Mouse (Mus musculus) megakaryocyte, embryonic 14.5 days (primary cell): ENCODE measurements around the gene Zfhx3.

Source experiments
- FLI1 ChIP-seq: IDR thresholded peaks from 2 replicates; pipeline ENCODE4 v1.6.1; 2012; ENCODE audit warnings: low read length, inconsistent platforms, mixed read lengths
- GATA1 ChIP-seq: IDR thresholded peaks from 3 replicates; pipeline ENCODE4 v1.6.1; 2012; ENCODE audit warnings: mixed read lengths, low read length, inconsistent platforms, borderline replicate concordance

DNA sequence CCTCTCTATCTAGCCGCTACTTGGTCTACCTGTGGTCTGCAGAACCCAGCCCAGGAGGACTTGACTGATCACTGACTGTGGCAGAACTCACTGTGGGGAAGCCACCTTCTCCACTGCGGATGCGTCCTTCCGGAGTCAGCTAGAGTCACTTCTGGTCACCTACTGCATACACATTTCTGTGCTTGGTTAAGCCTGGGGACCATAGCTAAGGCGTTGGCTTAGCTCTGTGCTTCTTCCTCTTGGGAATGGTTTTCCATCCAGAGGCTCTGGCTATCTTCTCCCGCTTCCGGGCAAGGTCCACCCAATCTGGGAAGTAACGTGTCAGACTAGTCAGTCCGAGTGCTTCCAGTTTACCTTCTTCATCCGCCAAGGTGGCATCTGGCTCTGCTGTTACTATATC is 56.4 kb downstream of the Zfhx3 start:
- TF ChIP-seq GATA1 (no peak), FLI1 (no peak)
